Mouse (Mus musculus): ENCODE results near the gene Pde11a.
A peak's percentile ranks its signal among the peaks of the same experiment; 100 is the strongest.

Pde11a gene

GRCm38 (mm10) chr2:76338215-76339156 lies at the start of gene Pde11a:
Gene Pde11a (minus strand): TSS chr2:76338774.
- DNase-seq (ENCODE audit: low spot score), result peak; percentile 8

GRCm38 (mm10) chr2:76386531-76386930 lies 48.0 kb upstream of the Pde11a start:
- DNase-seq (ENCODE audit: low spot score), result no peak

GRCm38 (mm10) chr2:76378646-76379045 lies 40.1 kb upstream of the Pde11a start:
- no peak for DNase-seq (ENCODE audit: low spot score)

- DNase-seq (ENCODE audit: low spot score), result no peak
These were observed 36.1 kb upstream of the Pde11a start for GRCm38 (mm10) chr2:76374544-76375206.

- DNase-seq (ENCODE audit: low spot score), result no peak
These were observed 33.7 kb upstream of the Pde11a start for GRCm38 (mm10) chr2:76372244-76372643.

- no peak for DNase-seq (ENCODE audit: low spot score)
These were observed 32.0 kb upstream of the Pde11a start for GRCm38 (mm10) chr2:76370656-76370922.

GRCm38 (mm10) chr2:76369821-76370655 lies 31.5 kb upstream of the Pde11a start, which contains the start of gene Rbm45:
Gene Rbm45 (plus strand): TSS chr2:76369984.
- DNase-seq (ENCODE audit: low spot score), result peak; percentile 86

- DNase-seq (ENCODE audit: low spot score), result no peak
These were observed 30.5 kb upstream of the Pde11a start for GRCm38 (mm10) chr2:76368861-76369660.

- peak; percentile 83 for DNase-seq (ENCODE audit: low spot score)
These were observed 28.8 kb upstream of the Pde11a start for GRCm38 (mm10) chr2:76367188-76367922.

- no peak for DNase-seq (ENCODE audit: low spot score)
These were observed 27.2 kb upstream of the Pde11a start for GRCm38 (mm10) chr2:76365811-76366210.

- DNase-seq (ENCODE audit: low spot score), result no peak
These were observed 23.5 kb upstream of the Pde11a start for GRCm38 (mm10) chr2:76362111-76362510.

GRCm38 (mm10) chr2:76360226-76360625 lies 21.7 kb upstream of the Pde11a start, which contains the start of gene Cyct:
Gene Cyct (minus strand): TSS chr2:76360450.
- DNase-seq (ENCODE audit: low spot score), result no peak

- DNase-seq (ENCODE audit: low spot score), result no peak
These were observed 9.3 kb upstream of the Pde11a start for GRCm38 (mm10) chr2:76347839-76348238.

GRCm38 (mm10) chr2:76342146-76342545 lies 3.6 kb upstream of the Pde11a start:
- no peak for DNase-seq (ENCODE audit: low spot score)

- no peak for DNase-seq (ENCODE audit: low spot score)
These were observed 4.0 kb downstream of the Pde11a start for GRCm38 (mm10) chr2:76334596-76334995.

GRCm38 (mm10) chr2:76332161-76332805 lies 6.3 kb downstream of the Pde11a start:
- no peak for DNase-seq (ENCODE audit: low spot score)

- no peak for DNase-seq (ENCODE audit: low spot score)
These were observed 8.5 kb downstream of the Pde11a start for GRCm38 (mm10) chr2:76330081-76330480.

GRCm38 (mm10) chr2:76326161-76326560 lies 12.4 kb downstream of the Pde11a start:
- no peak for DNase-seq (ENCODE audit: low spot score)

GRCm38 (mm10) chr2:76324463-76324862 lies 14.1 kb downstream of the Pde11a start:
- DNase-seq (ENCODE audit: low spot score), result no peak

- no peak for DNase-seq (ENCODE audit: low spot score)
These were observed 15.2 kb downstream of the Pde11a start for GRCm38 (mm10) chr2:76323185-76323875.
